Mouse (Mus musculus) adrenal gland, postnatal 0 days (tissue): ENCODE results near the gene Cnot1. TPM values are rescaled to one million over a fixed set of nuclear protein-coding genes. Genes with fewer than 3 reads are reported as not detected.

Experiments
- microRNA-seq: library from miRNA; unstranded; fragments of <30 nt; microRNA quantifications from one replicate; pipeline ENCODE4, GENCODE M21; 2016; ENCODE audit warnings: borderline replicate concordance; ENCODE audit not compliant: insufficient number of aligned reads
- polyA plus RNA-seq: library from polyadenylated mRNA; unstranded; fragments of >200 nt; fragmentation: Nextera tagmentation; extraction: Ambion mirVana; gene quantifications from 2 replicates; pipeline ENCODE4 v1.2.1, GENCODE M21; 2015

The Cnot1 gene
- 19.5 and 27.1 TPM in 2 replicates for polyA plus RNA-seq

GRCm38 (mm10) chr8:95807331-95807843, at the start of gene Cnot1:
TSS of gene Cnot1 (minus strand) at chr8:95807464.

GRCm38 (mm10) chr8:95853102-95853843, 46.0 kb upstream of the Cnot1 start, which contains the start of gene Slc38a7:
TSS of gene Slc38a7 (minus strand) at chr8:95853539.

GRCm38 (mm10) chr8:95825162-95825561, 17.9 kb upstream of the Cnot1 start, which contains the start of gene Sap18b:
TSS of gene Sap18b (plus strand) at chr8:95825346.

GRCm38 (mm10) chr8:95715676-95716531, 91.4 kb downstream of the Cnot1 start, which contains the start of gene Setd6:
TSS of gene Setd6 (plus strand) at chr8:95715881.

GRCm38 (mm10) chr8:95676631-95677030, 130.6 kb downstream of the Cnot1 start, which contains the start of gene Ndrg4:
TSS of gene Ndrg4 (plus strand) at chr8:95676980.

Small RNA genes lying within 50 kb of the gene (microRNA-seq; reads per million reads assigned to microRNA genes)
- not detected for gene Mir7073

Other genes with a start within 250 kb of the Cnot1 start
- gene Prss54, start 231.1 kb downstream of the Cnot1 start, polyA plus RNA-seq: not detected in 2 replicates
- 4.2 and 7.1 TPM in 2 replicates for gene Gins3, start 174.0 kb downstream of the Cnot1 start, polyA plus RNA-seq
- 31.8 and 75.4 TPM in 2 replicates for gene Ndrg4, start 130.5 kb downstream of the Cnot1 start, polyA plus RNA-seq
- 11.3 and 27.3 TPM in 2 replicates for gene Setd6, start 91.6 kb downstream of the Cnot1 start, polyA plus RNA-seq
- gene Sap18b, start 17.9 kb upstream of the Cnot1 start, polyA plus RNA-seq: 372 and 452 TPM in 2 replicates
- 13.8 and 22.4 TPM in 2 replicates for gene Slc38a7, start 46.1 kb upstream of the Cnot1 start, polyA plus RNA-seq
- gene Got2, start 81.1 kb upstream of the Cnot1 start, polyA plus RNA-seq: 100 and 143 TPM in 2 replicates